Mouse (Mus musculus) brain, embryonic 14.5 days (tissue): ENCODE data around the gene Akr1e1. TPM values are rescaled to one million over a fixed set of nuclear protein-coding genes. Genes with fewer than 3 reads are reported as not detected.
A peak's percentile ranks its signal among the peaks of the same experiment; 100 is the strongest.
"Not testable (repeated sequence)": the region's sequence is repeated elsewhere in the genome, so short reads cannot be mapped to it uniquely, and the experiment has no call there.

Source experiments
- DNase-seq: peaks from one replicate; pipeline ENCODE4 v3.0.0-alpha.2; 2011; ENCODE audit warnings: low read depth
- CTCF ChIP-seq: fragments of 200-500 bp; IDR thresholded peaks from 2 replicates; pipeline ENCODE4 v1.5.1; 2012; ENCODE audit warnings: inconsistent platforms, mild to moderate bottlenecking, moderate library complexity, borderline replicate concordance; ENCODE audit not compliant: insufficient read depth, insufficient read length; ENCODE audit errors: extremely low read depth
- POLR2A ChIP-seq: fragments of 200-500 bp; IDR thresholded peaks from 2 replicates; pipeline ENCODE4 v1.6.1; 2012; ENCODE audit warnings: mild to moderate bottlenecking, inconsistent platforms, borderline replicate concordance; ENCODE audit not compliant: poor library complexity, insufficient read depth, insufficient read length, severe bottlenecking; ENCODE audit errors: extremely low read depth
- polyA plus RNA-seq: library from polyadenylated mRNA; depleted of rRNA; stranded (reverse); fragments of >200 nt; gene quantifications from 2 replicates; pipeline ENCODE4 v1.2.3, GENCODE M21; 2012; rRNA removed

Gene Akr1e1
- polyA plus RNA-seq, result 18.0 and 19.8 TPM in 2 replicates

GRCm38 (mm10) chr13:4608961-4609409, at the start of gene Akr1e1:
Gene Akr1e1 (minus strand): TSS chr13:4609174.
- TF ChIP-seq CTCF, result no peak
- 0 out of 2 replicates have a peak, but pooled peaks have one; percentile 26 for TF ChIP-seq POLR2A
- DNase-seq, result peak; percentile 98

- no peak for DNase-seq
- TF ChIP-seq POLR2A (no peak), CTCF (no peak)
These were observed 49.4 kb upstream of the Akr1e1 start for GRCm38 (mm10) chr13:4658346-4658745.

- peak; percentile 41 for DNase-seq
- TF ChIP-seq POLR2A (no peak), CTCF (no peak)
These were observed 47.5 kb upstream of the Akr1e1 start for GRCm38 (mm10) chr13:4656277-4657146.

GRCm38 (mm10) chr13:4650190-4650589, 41.2 kb upstream of the Akr1e1 start:
- DNase-seq, result peak; percentile 9
- TF ChIP-seq CTCF, result no peak
- TF ChIP-seq POLR2A, result no peak

GRCm38 (mm10) chr13:4645248-4645647, 36.3 kb upstream of the Akr1e1 start:
- no peak for TF ChIP-seq CTCF
- no peak for TF ChIP-seq POLR2A
- DNase-seq, result no peak

DNA sequence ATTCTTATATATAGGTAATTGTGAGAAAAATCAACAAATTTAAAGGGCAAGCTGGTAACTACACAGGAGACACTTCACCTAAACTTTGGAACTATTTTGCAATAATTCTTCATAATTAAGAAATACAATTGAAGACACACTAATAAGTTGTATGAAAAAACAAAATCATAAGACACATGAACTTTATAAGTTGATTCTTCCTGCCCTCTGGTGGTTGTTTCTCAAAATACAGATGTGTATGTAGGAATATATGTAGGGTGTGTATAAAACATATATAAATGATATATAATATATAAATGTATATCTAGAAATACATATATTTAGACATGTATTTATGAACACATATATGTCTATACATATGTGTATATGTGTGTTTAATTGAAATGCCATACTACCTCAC, 1.9 kb upstream of the Akr1e1 start:
- peak; percentile 50 for DNase-seq
- TF ChIP-seq CTCF (no peak), POLR2A (no peak)

GRCm38 (mm10) chr13:4608530-4608929, 444 bp downstream of the Akr1e1 start:
- no peak for DNase-seq

GRCm38 (mm10) chr13:4606821-4607220, 2.2 kb downstream of the Akr1e1 start:
- DNase-seq, result no peak
- TF ChIP-seq POLR2A, result no peak
- TF ChIP-seq CTCF, result no peak

More at GRCm38 (mm10) chr13:4608530-4608929, 444 bp downstream of the Akr1e1 start:
- TF ChIP-seq POLR2A, result no peak
- no peak for TF ChIP-seq CTCF

GRCm38 (mm10) chr13:4603431-4603830, 5.5 kb downstream of the Akr1e1 start:
- DNase-seq, result not testable (repeated sequence)

DNA sequence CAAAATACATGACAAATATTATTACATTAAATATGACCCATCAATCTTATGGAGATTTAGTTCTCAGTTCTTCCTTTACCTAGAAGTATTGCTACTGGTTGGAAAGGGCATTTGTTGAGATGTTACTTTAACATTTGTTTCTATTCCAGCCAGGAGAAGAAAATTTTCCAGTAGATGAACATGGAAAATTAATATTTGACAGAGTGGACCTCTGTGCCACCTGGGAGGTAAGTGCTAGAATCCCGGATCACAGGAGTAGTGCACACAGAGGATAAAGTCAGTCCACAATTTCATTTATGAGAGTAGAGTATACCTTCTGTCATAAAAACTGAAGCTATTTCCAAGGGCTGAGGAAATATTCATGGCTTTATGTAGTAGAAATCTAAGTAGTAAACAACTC, 32.1 kb downstream of the Akr1e1 start:
- no peak for DNase-seq
- TF ChIP-seq CTCF (no peak), POLR2A (no peak)

DNA sequence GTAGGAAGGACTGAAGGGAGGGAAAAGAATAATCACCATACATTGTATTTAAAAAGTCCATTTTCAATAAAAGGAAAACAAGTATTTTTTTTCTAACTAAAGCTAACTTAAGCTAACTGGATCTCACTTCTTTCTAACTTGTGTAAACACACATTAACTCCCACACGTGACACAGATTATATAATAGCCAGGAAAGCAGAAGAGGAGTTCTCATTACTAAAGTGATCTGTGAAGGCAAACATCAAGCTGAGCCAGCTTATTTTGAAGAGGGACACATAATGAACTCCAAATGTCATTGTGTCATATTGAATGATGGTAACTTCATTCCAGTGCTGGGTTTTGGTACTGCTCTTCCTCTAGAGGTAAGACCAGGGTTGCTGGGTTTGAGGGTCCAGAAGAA, 35.1 kb downstream of the Akr1e1 start, which contains the start of gene Akr1c21:
Akr1c21 (plus strand) TSS at position 205 of the 400 bp plus-strand sequence.
- no peak for TF ChIP-seq POLR2A
- no peak for TF ChIP-seq CTCF
- DNase-seq, result no peak

- DNase-seq, result no peak
- TF ChIP-seq CTCF, result no peak
- TF ChIP-seq POLR2A, result no peak
These were observed 43.0 kb downstream of the Akr1e1 start for GRCm38 (mm10) chr13:4565996-4566395.

DNA sequence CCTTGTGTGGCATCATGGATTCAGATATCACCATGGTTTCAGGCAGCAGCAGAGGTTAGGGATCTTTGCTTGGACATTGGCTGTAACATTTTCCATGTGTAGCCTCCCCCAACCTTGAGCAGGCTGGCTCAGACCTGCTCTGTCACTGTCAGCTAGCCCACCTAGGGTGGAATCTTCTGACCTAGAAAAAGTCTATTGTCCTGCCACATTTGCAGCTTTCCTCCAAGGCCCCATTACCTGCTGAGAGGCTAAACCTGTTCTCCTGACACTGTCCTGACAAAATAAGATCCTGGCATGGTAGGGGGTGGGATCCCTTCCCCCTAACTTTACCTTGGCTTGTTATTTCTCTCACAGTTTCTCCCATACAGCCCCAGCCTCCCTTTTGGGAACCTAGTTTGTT, 48.5 kb downstream of the Akr1e1 start:
- TF ChIP-seq POLR2A, result no peak
- no peak for TF ChIP-seq CTCF
- DNase-seq, result no peak
